In genomic region chr9:29642997-29643657, GRCm38 (mm10) we compare ENCODE assay signal across 8 mouse cellular contexts.
DNase-seq lines count a peak whose midpoint lies in the region; ATAC-seq and TF ChIP-seq lines count a peak whose summit lies in the region.

No protein-coding gene starts in this region.

- H3K4me2 ChIP-seq in lung, embryonic 16.5 days (ENCODE audit: low read depth, low read length), result 0 out of 2 replicates have a peak overlapping the region, but pooled peaks have one; percentile 5

- no peaks in the 10 kb centered on the region for H3K4me1 ChIP-seq in MEL (ENCODE audit: control insufficient read depth in 1 of 2, insufficient read depth in 2 of 2, low read length in 2 of 2)
- H3K4me1 ChIP-seq in lung, embryonic 16.5 days (replicated peaks; ENCODE audit: control insufficient read depth, insufficient read depth, low read length), result no peaks in the 10 kb centered on the region

- 15% methylated on average over 11 of the region's 11 CpGs for WGBS in lung, embryonic 16.5 days

- no peak; the same call in 1 of the 2 replicates for TF ChIP-seq RAD21 in MEL (IDR thresholded peaks at IDR 0.05; ENCODE audit: low read depth, low read length)

- no peak for TF ChIP-seq POLR2A in MEL (IDR thresholded peaks at IDR 0.05; ENCODE audit: control insufficient read depth in 1 of 2, insufficient read depth in 1 of 2, low read depth in 1 of 2, low read length in 2 of 2, poor library complexity in 1 of 2)

- no peak overlapping the region for H3K27ac ChIP-seq in MEL (ENCODE audit: control insufficient read depth, low read depth, low read length)
- no peak overlapping the region for H3K27ac ChIP-seq in lung, embryonic 16.5 days (ENCODE audit: low read length)

- no peaks in the 10 kb centered on the region for H3K9me3 ChIP-seq in MEL (replicated peaks; ENCODE audit: insufficient read depth, low read length)
- H3K9me3 ChIP-seq in lung, embryonic 16.5 days (ENCODE audit: control insufficient read depth, low read length), result no peaks in the 10 kb centered on the region

- H3K79me2 ChIP-seq in MEL (ENCODE audit: control insufficient read depth, insufficient read depth, low read length, poor library complexity), result no peaks in the 10 kb centered on the region

- H3K4me3 ChIP-seq in MEL (ENCODE audit: control insufficient read depth in 1 of 2, insufficient read depth in 1 of 2, low read depth in 2 of 2, low read length in 2 of 2), result no peak overlapping the region
- no peak overlapping the region for H3K4me3 ChIP-seq in lung, embryonic 16.5 days (ENCODE audit: low read length)

- TF ChIP-seq CTCF in MEL (IDR thresholded peaks at IDR 0.05 in 2 of 3, conservative IDR thresholded peaks at IDR 0.05 in 1 of 3; ENCODE audit: control insufficient read depth in 1 of 3, insufficient read depth in 1 of 3, low read depth in 2 of 3, low read length in 3 of 3, poor library complexity in 1 of 3, severe bottlenecking in 1 of 3), result peak; percentile 34 to 67 (median 39)

- ATAC-seq in lung, embryonic 16.5 days (ENCODE audit: low read depth), result no peak
- no peak for ATAC-seq in activated CD4-positive, CD25-positive, alpha-beta regulatory T cell, adult 4 months

- H3K27me3 ChIP-seq in MEL (ENCODE audit: control insufficient read depth in 1 of 2, insufficient read depth in 2 of 2, low read length in 2 of 2), result no peaks in the 10 kb centered on the region
- H3K27me3 ChIP-seq in lung, embryonic 16.5 days (ENCODE audit: control insufficient read depth, insufficient read depth, low read depth, low read length), result peaks cover 13% of the 10 kb centered on the region

- peak; percentile 24 for DNase-seq in MEL (ENCODE audit: low read depth, low spot score)
- DNase-seq in adrenal gland, adult 8-10 months, result peak; percentile 35
- peak; percentile 60 for DNase-seq in embryo, embryonic 11.5 days (ENCODE audit: low read depth, low spot score)
- DNase-seq in heart, adult 8-10 months (ENCODE audit: low spot score), result peak; percentile 28
- peak; percentile 70 to 92 for DNase-seq in layer of hippocampus, adult 18-20 months (ENCODE audit: low spot score in 2 of 2)
- DNase-seq in right cerebral cortex, adult 2 months (ENCODE audit: low spot score in 2 of 2), result peak; percentile 91 to 93

- H3K9ac ChIP-seq in MEL (ENCODE audit: control insufficient read depth, low read depth, low read length, poor library complexity, severe bottlenecking), result no peak overlapping the region
- no peak overlapping the region for H3K9ac ChIP-seq in lung, embryonic 16.5 days (ENCODE audit: low read length)

- H3K36me3 ChIP-seq in MEL (ENCODE audit: control insufficient read depth in 1 of 2, insufficient read depth in 2 of 2, low read length in 2 of 2), result no peaks in the 10 kb centered on the region
- no peaks in the 10 kb centered on the region for H3K36me3 ChIP-seq in lung, embryonic 16.5 days (ENCODE audit: control insufficient read depth, insufficient read depth, low read length)

- no peak for TF ChIP-seq EP300 in MEL (IDR thresholded peaks at IDR 0.05; ENCODE audit: low read depth in 1 of 2, low read length in 2 of 2)

TF ChIP-seq in MEL, 35 proteins besides CTCF, POLR2A, EP300 and RAD21:
- no peak for TF ChIP-seq GATA1 (IDR thresholded peaks at IDR 0.05; ENCODE audit: low read depth, low read length)
- TF ChIP-seq GABPA (IDR thresholded peaks at IDR 0.05; ENCODE audit: low read depth, low read length), result no peak
- no peak for TF ChIP-seq HCFC1 (IDR thresholded peaks at IDR 0.05; ENCODE audit: low read depth, low read length)
- TF ChIP-seq SMC3 (IDR thresholded peaks at IDR 0.05; ENCODE audit: low read depth, low read length), result 0 out of 2 replicates have a peak, but pooled peaks have one; percentile 9
- no peak for TF ChIP-seq CHD1 (IDR thresholded peaks at IDR 0.05; ENCODE audit: low read depth, low read length)

Comparison
In these comparisons a context has a peak if more than half of its experiments do, and no peak if none do; other contexts are left out.
1. DNase-seq: peak in every context shown above with its lines; median percentile 92 in right cerebral cortex, adult 2 months; 81 in layer of hippocampus, adult 18-20 months; 60 in embryo, embryonic 11.5 days; 35 in adrenal gland, adult 8-10 months; 28 in heart, adult 8-10 months; 24 in MEL.